Mouse (Mus musculus) ES-Bruce4 (cell line): ENCODE results near the gene Bmpr2. TPM values are rescaled to one million over a fixed set of nuclear protein-coding genes. Genes with fewer than 3 reads are reported as not detected.

ENCODE experiments used
- H3K27ac ChIP-seq: 2 replicates; pipeline ENCODE4 v1.5.1; 2012; ENCODE audit warnings: low read length, inconsistent platforms; ENCODE audit not compliant: insufficient read depth
- H3K27me3 ChIP-seq: 2 replicates; pipeline ENCODE4 v1.6.1; 2012; ENCODE audit warnings: mild to moderate bottlenecking, low read length, inconsistent platforms; ENCODE audit not compliant: control insufficient read depth, poor library complexity, insufficient read depth, severe bottlenecking
- H3K36me3 ChIP-seq: 2 replicates; pipeline ENCODE4 v1.6.1; 2012; ENCODE audit warnings: inconsistent platforms, mild to moderate bottlenecking, low read length, moderate library complexity; ENCODE audit not compliant: control insufficient read depth, poor library complexity, insufficient read depth, severe bottlenecking
- H3K4me1 ChIP-seq: one replicate; pipeline ENCODE4 v1.8.1; 2011; ENCODE audit warnings: low read length; ENCODE audit not compliant: control insufficient read depth, insufficient read depth
- H3K4me3 ChIP-seq: 2 replicates; pipeline ENCODE4 v1.5.1; 2011; ENCODE audit warnings: low read depth, mild to moderate bottlenecking, low read length
- H3K9ac ChIP-seq: 2 replicates; pipeline ENCODE4 v1.6.1; 2012; ENCODE audit warnings: low read depth, mild to moderate bottlenecking, inconsistent platforms; ENCODE audit not compliant: poor library complexity, severe bottlenecking
- H3K9me3 ChIP-seq: replicated peaks from 2 replicates; pipeline ENCODE4 v1.6.1; 2012; ENCODE audit warnings: mild to moderate bottlenecking, low read length, inconsistent platforms; ENCODE audit not compliant: control insufficient read depth, poor library complexity, insufficient read depth, severe bottlenecking
- CTCF ChIP-seq: IDR thresholded peaks from one replicate; pipeline ENCODE4 v1.8.1; 2011; ENCODE audit warnings: low read depth, low read length
- EP300 ChIP-seq: IDR thresholded peaks from 2 replicates; pipeline ENCODE4 v1.6.1; 2011; ENCODE audit warnings: low read depth, low read length; ENCODE audit not compliant: insufficient read depth
- POLR2A ChIP-seq: IDR thresholded peaks from one replicate; pipeline ENCODE4 v1.8.1; 2011; ENCODE audit warnings: low read length; ENCODE audit not compliant: insufficient read depth
- polyA plus RNA-seq: library from polyadenylated mRNA; stranded (reverse); fragments of >200 nt; gene quantifications from 2 replicates; pipeline ENCODE4 v1.2.4, GENCODE M21; 2011; ENCODE audit warnings: low read depth; ENCODE audit not compliant: missing spikeins, insufficient read depth, insufficient read length

Bmpr2 gene
- polyA plus RNA-seq, 1 experiment: 28.5 TPM

GRCm38 (mm10) chr1:59878098-59878497, 114.9 kb downstream of the Bmpr2 start:
- TF ChIP-seq EP300: no peak
- TF ChIP-seq POLR2A: no peak
- no peak for TF ChIP-seq CTCF
- Histone ChIP-seq H3K36me3 (no peaks in the 10 kb centered on the region; the same call in 1 of the 2 replicates), H3K27ac (no peak overlapping the region), H3K9me3 (no peaks in the 10 kb centered on the region), H3K4me1 (no peaks in the 10 kb centered on the region), H3K4me3 (no peak overlapping the region), H3K27me3 (no peaks in the 10 kb centered on the region), H3K9ac (no peak overlapping the region)

DNA sequence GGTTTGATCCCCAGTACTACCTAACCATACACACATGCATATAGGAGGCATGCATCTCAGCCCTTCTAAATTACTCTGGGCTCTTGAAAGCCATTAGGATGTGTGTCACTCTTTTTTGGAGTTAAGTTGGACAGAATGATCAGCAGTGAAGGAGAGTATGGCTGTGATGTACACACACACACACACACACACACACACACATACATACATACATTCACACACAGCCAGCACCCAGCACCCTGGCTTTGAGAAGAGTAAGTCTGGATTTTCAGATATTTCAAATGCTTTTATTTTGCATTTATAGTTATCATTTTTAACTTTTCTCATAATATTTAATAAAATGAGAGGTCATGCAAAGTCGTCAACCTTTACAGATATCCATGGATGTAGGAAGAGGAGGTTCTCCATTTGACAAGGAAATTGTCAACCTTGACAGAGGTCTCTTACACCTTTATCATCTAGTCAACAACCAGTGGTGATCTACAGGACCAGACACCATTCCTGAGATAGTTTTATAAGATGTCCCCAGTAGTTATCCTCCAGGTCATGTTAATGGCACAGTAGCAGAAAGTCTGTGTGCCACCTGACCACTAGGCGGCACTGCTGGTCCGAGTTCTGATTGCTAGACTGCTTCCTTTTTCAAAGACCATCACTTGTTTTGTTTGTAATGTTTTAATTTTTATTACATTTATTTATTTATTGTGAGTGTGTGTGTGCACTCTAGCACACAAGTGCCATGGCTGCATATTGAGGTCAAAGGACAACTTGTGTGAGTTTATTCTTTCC, 120.3 kb downstream of the Bmpr2 start:
- H3K4me3 ChIP-seq: no peak overlapping the region
- H3K36me3 ChIP-seq: no peaks in the 10 kb centered on the region; the same call in 1 of the 2 replicates
- no peaks in the 10 kb centered on the region for H3K9me3 ChIP-seq
- no peak for TF ChIP-seq EP300
- TF ChIP-seq CTCF: peak; percentile 92
- H3K27ac ChIP-seq: no peak overlapping the region
- no peaks in the 10 kb centered on the region for H3K4me1 ChIP-seq
- H3K27me3 ChIP-seq: no peaks in the 10 kb centered on the region
- H3K9ac ChIP-seq: no peak overlapping the region

DNA sequence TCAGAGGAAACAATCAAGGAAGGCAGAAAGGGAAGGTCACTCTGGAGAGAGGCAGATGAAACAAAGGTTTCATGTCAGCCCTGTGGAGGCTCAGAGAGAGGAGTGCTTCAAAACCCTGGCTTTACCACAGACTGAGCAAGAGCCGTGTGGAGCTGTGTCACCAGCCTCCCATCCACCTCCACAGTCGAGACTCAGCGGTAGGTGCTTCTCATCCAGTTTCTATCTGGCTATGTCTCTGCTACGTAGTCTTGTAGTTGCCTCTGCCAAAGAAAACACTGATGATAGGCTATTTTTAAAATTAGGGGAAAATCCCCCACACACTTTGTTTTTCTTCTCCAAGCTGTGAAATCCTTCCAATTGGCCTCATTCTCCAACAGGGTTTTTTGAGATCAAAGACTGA, 123.7 kb downstream of the Bmpr2 start:
- H3K9me3 ChIP-seq: no peaks in the 10 kb centered on the region

GRCm38 (mm10) chr1:59888018-59888417, 124.8 kb downstream of the Bmpr2 start:
- Histone ChIP-seq H3K4me3 (no peak overlapping the region), H3K27ac (no peak overlapping the region), H3K36me3 (no peaks in the 10 kb centered on the region), H3K9ac (no peak overlapping the region), H3K27me3 (no peaks in the 10 kb centered on the region), H3K9me3 (no peaks in the 10 kb centered on the region), H3K4me1 (no peaks in the 10 kb centered on the region)
- TF ChIP-seq CTCF (no peak), POLR2A (no peak), EP300 (no peak)

More for the DNA sequence above, 123.7 kb downstream of the Bmpr2 start:
- Histone ChIP-seq H3K27me3 (no peaks in the 10 kb centered on the region), H3K9ac (no peak overlapping the region), H3K27ac (no peak overlapping the region), H3K4me1 (no peaks in the 10 kb centered on the region), H3K4me3 (no peak overlapping the region), H3K36me3 (no peaks in the 10 kb centered on the region)
- no peak for TF ChIP-seq EP300
- TF ChIP-seq POLR2A: no peak
- no peak for TF ChIP-seq CTCF

DNA sequence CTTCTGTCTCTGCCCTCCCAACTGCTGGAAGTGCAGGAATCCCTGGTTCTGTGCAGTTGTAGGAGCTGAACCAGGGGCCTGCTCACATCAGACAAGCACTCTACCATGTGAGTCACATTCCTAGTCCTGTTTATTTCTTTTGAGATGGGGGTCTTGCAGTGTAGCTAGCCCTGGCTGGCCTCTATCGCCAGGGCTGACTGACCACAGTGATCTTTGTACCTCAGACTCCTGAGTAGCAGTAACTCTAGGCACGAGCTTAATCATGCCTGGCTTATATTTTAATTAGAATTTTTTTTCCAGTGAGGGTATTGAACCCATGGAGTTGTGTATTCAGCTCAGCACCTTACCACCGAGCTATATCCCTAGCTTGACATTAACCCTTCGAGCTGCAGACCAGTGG, 128.0 kb downstream of the Bmpr2 start:
- no peaks in the 10 kb centered on the region for H3K36me3 ChIP-seq
- no peak overlapping the region for H3K27ac ChIP-seq
- TF ChIP-seq POLR2A (no peak), CTCF (no peak), EP300 (no peak)
- H3K4me1 ChIP-seq: no peaks in the 10 kb centered on the region
- H3K9me3 ChIP-seq: no peaks in the 10 kb centered on the region
- no peaks in the 10 kb centered on the region for H3K27me3 ChIP-seq
- no peak overlapping the region for H3K9ac ChIP-seq
- no peak overlapping the region for H3K4me3 ChIP-seq

DNA sequence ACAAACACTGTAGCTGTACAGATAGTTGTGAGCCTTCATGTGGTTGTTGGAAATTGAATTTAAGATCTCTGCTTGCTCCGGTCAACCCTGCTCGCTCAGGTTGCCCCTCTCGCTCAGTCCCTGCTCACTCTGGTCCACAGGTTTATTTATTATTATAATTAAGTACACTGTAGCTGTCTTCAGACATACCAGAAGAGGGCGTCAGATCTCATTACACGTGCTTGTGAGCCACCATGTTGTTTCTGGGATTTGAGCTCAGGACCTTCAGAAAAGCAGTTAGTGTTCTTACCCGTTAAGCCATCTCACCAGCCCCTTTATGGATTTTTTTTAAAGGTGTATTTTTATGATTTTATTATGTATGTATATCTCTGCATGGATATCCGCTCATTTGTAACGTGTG, 129.6 kb downstream of the Bmpr2 start:
- Histone ChIP-seq H3K9me3 (no peaks in the 10 kb centered on the region), H3K9ac (no peak overlapping the region), H3K4me3 (no peak overlapping the region), H3K4me1 (no peaks in the 10 kb centered on the region), H3K27me3 (no peaks in the 10 kb centered on the region), H3K27ac (no peak overlapping the region), H3K36me3 (no peaks in the 10 kb centered on the region)
- no peak for TF ChIP-seq CTCF
- TF ChIP-seq POLR2A: no peak
- no peak for TF ChIP-seq EP300
